Mouse (Mus musculus) right cerebral cortex, postnatal 4 days (tissue): ENCODE data around the gene Tecr.
A peak's percentile ranks its signal among the peaks of the same experiment; 100 is the strongest.
"Not testable (repeated sequence)": the region's sequence is repeated elsewhere in the genome, so short reads cannot be mapped to it uniquely, and the experiment has no call there.

Experiments used
- DNase-seq: peaks from one replicate; pipeline ENCODE4 v3.0.0-alpha.2; 2022

Gene Tecr

DNA sequence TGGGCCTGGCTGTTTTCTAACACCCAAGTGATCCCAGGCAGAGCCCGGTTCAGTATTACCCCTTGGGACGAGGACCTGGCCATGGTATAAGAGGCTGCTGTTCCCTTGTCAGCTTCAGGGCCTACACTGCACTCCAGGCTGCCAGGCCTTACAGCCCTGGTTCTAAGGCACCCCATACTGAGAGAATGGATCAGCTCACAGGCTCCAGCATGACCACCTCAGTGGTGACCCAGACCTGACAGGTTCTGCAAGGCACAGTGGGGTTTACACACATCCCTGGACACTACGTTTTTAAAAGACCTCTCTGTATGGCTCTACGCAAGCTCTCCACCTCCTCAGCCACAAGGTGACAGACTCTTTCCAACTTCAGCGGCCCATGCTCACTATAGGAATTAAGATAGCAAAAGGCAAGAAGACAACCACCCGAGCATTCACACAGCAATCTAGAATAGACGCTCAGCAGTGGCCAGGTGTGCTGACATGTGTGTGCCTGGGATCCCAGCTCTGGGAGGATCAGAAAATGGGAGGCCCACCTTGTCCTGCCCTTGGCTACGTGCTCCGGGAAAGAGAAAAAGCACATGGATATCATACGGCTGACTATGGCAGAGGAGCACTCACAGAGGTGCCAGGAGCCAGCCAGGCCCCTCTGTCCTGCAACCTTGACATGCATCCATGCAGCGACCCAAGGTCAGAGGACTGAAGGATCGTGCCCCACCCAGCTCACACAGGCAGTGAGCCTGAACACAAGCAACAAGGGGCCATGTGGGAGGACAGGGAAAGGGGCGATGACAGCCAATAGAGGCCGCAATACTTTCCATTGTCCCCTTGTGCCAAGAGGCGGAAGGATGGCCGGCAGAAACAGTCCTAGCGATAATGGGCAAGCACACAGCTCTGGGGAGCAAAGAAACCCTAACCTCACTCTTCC, 29.4 kb downstream of the Tecr start:
- no peak for DNase-seq

DNA sequence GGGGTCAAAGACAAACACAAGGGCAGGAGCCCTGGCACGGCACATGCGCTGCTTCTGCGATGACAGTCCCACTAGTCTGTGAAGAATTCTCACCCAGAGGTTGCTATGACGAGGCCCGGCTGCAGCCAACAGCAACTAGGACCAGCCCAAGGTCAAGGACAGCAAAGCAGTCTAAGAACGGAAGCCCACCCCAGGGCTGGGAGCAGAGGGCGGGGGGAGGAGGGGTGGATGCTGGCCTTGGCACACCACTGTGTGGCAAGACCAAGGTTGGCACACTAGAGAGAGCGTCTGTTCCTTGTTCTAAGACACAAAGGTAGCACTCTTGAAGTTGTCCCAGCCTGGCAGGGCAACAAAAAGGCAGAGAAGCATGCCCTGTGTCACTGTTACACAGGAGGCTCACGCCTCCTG, 30.4 kb downstream of the Tecr start:
- no peak for DNase-seq

DNA sequence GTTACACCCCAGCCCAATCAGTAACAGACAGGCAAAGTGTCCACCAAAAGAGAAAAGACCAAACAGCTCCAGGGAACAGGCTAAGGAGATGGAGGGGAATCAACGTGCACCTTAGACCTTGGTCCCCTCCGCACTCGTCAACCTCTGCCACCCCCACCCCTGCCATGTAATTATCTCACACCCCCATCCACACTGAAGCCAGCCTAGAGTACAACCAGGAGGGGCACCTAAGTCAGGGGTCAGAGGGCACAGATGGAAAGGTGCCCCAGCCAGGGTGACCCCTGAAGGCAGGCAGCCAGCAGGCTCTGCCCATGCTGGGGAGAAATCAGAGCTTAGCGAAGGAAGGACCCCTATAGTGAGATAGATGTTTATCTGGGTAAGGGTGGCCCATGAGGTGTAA, 30.9 kb downstream of the Tecr start:
- no peak for DNase-seq

DNA sequence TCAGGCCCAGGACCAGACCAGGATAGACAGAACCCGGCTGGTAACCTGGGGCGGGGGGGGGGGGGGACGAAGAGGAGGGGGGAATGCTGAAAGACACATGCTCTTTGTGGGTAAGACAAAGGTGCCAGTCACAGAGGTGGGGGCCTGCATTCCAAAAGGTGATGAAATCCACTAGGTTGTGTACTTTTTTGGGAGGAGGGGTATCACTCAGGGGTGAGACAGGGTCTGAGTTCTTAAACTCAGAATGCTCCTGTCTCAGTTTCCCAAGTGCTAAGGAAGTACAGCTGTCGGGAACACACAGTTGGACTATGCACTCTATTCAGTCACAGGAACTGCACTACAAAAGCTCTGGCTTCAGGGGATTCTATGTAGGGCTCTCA, 31.3 kb downstream of the Tecr start:
- no peak for DNase-seq

DNA sequence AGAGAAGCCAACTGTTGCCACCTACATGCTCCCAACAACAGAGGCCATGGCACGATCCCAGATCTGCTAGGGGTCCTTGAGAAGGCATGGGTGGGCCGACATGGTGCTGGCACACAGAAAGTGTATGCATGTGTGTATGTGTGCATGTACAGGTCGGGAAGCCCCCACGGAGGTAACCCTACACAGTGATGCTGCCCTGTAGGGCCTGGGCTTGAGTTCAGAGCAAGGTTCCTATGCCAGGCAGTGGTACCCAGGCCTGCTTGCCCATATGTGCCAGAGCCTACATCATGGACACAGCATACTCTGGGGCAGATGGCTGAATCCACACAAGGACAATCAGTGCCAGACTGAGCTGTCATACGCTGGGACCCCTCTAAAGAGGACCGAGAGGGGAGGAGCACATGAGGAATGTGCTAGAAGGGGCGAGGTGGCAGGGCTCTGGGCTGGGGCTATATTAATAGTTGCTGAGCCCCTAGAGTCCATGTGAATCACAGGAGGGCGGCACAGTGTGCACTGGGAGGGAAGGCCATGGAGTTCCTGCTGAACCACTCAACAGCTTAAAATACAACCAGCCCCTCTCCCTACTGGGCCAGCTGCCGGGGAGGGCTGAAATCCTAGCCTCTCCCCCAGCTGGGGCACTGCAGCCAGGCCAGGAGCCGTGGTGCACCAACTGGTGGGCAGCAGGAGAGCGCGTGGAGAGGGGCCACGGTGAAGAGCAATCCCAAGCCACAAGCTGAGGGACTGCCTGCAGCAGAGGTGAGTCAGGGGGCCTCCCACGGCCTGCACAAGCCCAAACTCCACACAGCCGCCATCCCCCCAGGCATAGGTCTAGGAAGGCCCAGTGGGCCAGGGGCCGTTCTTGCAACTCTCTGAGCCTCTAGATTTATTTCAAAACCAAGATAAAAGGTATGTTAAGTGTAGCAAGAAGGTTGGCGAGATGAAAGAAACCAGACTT, 31.9 kb downstream of the Tecr start:
- DNase-seq, result no peak

DNA sequence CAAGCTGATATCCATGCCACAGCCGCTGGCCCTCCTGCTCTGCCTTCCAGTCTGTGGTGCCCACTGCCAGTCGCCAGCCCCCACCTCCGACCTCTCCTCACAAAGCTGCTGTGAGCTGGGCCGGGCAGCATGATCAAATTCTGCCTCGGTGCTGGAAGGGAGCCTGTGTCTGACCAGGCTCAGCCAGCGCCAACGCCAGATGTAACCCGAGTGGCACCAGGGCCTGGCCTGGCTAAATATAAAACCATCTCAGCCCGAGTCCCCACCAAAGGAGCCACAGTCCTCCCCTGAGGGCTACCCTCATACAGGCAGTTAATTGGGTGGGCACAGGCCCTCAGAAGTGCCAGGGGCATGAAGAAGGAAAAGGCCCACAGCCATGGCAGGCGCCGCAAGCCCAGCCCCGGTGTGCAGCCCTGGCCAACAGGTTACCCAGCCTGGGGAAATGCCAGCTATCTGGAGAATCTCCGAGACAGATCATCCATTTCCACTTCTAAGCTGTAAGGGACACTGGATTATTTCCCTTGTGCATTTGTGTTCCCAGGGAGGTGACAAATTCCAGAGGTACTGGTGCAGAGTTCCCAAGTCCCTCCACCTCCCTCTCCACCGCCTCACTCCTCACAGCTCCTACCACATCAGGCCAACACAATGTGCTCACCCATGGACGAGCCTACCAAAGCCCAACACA, 33.0 kb downstream of the Tecr start:
- DNase-seq, result no peak

DNA sequence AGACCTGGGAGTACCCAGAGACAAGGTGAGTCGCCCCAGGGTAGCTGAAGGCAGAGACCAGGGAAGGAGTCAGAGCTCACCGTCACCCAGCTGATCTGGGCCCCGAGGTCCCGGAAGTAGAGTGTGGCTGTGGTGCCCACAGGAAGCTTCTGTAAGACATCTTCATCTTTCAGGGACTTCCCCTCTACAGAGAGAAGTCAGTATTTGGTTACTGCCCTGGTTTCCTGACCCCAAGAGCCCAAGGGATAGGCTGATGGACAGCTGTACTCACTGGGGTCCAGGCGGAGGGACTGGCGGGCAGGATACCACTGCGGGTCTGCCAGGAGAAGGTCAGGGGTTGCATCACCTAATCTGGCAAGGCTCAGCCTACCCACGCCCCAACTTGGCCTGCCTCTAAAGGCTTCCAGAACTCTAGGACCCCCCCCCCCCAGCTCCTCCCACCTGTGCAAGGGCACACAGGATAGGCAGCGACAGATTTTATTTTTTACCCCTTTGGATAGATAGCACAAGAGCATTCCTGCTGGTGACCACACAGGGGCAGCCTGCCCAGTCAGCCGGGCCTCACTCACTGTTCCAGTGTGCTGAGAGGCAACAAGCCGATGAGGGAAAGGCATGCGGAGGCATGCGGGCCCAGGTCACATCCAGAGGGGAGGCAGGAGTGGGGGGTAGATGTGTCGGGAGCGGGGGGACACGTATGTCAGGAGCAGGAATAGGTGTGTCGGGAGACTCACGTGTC, 34.5 kb downstream of the Tecr start:
- no peak for DNase-seq

DNA sequence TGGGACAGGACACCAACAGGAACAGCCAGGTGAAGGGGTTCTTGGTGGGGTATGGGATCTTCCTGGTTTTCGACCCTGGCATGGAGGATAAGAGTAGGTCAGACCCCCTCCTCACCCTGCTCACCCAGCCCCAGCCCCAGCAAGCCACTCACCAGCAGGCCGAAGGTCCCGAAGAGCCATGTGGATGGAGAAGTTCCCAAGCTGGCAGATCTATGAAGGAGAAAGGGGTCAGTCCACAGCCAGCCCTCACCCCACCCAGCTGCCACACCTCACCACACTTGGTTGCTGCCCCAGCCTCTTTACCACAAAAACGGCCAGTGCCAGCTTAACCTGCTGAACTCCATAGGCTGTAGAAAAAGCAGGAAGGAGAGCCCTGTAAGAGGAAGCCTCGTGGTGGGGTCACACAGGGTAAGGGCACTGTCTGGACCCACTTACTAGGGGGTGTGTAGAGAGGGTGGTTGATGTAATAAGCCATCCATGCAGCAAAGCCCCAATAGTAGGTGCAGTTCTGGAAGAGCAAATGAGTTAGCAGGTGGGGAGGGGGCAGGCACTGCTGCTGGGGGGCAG, 35.4 kb downstream of the Tecr start:
- DNase-seq, result no peak

DNA sequence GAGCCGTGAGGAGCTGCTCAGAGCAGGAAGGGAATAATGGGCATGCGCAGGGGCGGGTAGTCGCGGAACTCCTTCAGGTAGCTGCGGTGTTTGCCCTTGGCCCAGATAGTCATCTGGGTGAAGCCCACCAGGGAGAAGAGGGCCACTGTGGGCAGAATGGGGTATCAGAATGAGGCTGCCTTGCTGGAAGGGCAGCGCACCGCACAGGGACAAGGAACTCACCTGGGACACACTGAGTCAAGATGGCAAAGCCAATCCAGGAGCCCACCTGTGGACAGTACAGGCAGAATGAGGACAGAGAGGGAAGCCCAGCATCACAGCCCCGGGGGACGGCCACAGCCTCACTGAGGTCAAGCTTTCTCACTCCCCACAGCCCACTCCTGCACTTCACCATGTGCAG, 36.0 kb downstream of the Tecr start:
- no peak for DNase-seq

DNA sequence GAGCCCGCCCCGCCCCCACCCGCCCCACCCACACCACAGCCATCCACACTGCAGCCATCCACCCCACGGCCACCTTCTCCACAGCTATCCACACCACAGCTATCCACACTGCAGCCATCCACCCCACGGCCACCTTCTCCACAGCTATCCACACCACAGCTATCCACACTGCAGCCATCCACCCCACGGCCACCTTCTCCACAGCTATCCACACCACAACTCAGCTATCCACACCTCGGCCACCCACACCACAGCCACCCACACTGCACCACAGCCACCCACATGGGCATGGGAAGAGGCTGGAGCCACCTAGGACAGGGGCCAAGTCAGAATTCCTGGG, 36.8 kb downstream of the Tecr start:
- DNase-seq, result not testable (repeated sequence)

DNA sequence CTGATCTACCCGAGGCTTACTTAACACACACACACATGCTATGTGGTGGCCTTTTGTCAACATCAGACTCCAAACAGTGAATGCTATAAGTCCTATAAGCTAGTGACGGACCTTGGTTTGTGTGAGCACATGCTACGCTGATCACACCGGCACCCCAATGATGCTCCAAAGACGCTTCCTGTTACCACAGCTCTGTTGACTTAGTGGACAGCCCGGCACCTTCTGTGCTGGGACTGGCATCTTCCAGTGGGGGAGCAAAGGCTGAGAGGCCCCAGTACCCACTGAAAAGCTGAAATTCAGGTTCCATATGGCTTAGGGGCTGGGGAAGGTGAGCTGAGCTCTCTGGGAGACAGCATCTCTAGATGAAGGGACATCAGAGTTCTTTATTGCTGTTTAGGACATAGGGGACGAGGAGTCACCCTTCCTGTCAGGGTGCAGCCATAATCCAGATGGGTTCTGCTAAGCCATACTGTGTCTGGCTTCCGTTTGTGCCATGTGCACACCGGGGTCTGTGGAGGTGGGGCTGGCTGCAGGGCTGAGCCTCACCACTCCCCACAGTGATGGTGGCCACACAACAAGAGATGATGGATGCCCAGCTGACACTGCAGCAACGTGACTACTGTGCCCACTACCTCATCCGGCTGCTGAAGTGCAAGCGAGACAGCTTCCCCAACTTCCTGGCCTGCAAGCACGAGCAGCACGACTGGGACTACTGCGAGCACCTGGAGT, 37.3 kb downstream of the Tecr start:
- DNase-seq, result no peak

DNA sequence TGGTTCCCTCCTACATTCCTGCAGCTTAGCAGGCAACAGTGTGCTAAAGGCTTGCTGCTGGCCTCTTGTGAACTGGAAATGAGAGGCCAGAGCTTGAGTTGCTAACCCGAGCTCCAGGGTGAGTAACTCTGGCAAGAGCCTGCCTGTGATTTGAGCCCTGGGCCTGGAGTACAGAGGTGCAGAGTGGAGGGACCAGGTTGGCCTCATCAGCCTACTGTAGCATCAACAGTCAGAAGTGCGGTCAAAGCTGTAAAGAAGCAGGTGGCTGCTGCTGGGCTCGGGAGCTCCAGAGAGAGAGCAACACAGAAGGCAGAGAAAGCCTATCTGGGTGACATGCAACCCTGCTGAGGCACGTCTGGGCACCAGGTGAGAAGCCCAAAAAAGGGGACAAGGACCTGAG, 38.6 kb downstream of the Tecr start:
- DNase-seq, result no peak

DNA sequence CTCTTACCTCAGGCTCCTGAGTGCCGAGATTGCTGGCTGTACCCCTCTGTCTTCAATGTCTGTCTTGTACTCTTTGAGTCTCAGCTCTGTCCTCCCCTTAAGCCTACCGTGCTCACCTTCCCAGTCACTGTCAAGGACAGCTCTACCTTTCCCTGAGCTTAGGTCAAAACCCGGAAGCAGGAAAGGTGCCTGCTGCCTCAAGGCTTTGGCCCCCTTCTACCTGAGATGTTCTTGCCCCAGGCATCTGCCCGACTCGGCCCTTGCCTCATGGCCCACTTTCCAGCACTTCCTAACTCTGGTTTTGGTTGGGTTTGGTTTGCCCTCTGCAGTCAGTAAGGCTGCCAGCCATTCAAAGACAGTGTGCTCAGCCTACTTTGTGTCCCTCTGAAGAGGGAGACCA, 39.0 kb downstream of the Tecr start:
- no peak for DNase-seq

DNA sequence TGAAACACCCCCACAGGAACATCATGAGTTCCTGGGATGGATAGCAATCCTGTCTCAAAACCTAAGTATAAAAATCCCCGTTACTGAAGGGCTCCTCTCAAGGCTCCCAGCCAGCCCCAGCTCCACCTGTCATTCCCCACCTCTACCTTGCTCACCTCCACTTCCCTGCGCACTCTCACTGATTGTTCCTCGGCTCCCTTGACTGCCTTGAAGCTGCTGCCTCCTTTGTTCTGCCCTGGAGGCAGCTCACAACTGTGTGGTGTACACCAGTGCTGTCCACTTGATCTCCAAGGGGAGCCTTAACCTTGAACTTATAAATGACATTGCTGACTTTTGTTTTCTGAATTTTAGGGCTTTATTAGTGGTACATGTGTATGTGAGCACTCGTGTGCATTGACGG, 39.6 kb downstream of the Tecr start:
- DNase-seq, result peak; percentile 3

DNA sequence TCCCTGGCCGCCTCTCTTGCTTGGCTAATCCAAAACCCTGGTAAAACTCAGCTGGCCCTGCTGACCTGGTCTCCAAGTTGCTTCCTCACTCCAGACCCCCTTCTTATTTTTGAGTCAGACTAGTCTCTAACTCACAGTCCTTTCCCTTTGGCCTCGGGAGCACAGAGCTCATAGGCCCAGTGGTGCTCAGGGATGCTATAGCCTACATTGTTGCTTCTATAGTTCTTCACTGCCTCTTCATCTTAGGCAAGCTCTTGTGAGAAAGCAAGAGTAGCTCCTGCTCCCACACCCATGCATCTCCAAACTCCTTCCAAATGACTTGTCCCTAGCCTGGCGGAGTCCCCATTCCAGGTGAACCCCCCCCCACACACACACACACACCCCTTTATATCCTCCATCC, 40.1 kb downstream of the Tecr start:
- DNase-seq, result no peak

DNA sequence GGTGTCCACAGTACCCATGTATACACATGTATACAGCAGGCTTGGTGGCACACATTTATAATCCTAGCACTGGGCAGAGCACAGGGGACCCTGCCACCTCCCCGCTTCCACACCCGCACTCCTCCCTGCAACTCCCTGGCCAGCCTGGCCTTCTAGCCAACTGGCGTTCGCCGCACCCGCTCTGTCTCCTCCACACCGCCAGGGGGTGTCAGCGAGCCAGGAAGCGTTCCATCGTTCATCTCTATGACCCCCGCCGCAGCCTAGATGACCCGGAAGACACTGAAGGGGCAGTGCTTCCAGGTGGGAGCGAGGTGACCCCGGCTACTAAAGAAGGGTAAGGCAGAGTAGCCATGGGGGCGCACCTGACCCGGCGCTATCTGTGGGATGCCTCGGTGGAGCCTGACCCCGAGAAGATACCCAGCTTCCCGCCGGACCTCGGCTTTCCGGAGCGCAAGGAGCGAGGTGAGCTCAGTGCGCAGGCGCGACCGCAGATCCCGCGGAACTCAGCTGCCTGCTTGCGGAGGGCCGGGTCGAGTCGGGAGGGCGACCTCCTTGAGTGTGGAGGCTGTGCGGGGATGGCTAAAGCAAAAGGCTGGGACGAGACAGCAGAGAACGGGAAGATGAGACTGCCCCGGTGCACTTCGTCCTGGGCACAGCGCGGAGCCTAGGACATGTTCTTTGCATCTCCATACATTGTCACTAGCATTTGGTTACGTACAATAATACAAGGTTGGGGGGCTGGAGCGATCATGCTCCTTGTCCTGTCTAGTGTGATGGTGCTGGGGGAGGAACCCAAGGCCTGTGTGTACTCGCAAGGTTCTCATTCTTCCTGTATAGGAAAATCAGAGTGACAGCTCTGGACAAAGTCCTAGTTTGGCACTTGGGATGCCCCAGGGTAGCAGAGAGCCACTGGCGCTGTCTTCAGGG, 41.0 kb downstream of the Tecr start, which contains the start of gene Ndufb7:
Gene Ndufb7, plus strand, starts transcription at position 203 of the 927 bp plus-strand sequence.
- DNase-seq, result peak; percentile 98

DNA sequence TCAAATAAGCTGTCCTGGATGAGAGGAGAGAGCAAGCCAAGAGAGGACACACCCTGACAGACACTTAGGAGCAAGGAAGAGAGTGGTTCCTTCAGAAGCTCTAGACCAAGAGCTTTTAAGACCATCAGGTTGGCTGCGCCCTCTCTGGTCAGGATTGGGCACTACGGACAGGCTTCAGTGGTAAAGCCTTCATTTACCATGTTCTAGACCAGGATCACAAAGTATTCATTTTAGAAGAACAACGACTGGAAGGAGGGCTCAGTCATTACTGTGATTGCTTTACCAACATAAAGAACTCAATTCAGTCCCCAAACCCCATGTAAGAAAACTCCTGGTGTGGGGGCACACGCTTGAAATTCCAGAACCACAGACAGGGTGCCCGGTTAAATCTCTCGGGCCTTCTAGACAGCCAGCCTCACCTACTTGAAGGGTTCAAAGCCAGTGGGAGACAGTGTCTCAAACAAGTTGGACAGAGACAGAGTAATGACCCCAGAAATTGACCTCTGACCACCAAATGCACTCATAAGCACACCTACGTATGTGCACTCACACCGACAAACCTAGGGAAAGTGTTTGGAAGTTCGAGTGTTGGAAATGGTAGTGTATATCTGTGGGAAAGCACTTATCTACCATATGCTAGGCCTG, 41.9 kb downstream of the Tecr start:
- DNase-seq, result no peak

DNA sequence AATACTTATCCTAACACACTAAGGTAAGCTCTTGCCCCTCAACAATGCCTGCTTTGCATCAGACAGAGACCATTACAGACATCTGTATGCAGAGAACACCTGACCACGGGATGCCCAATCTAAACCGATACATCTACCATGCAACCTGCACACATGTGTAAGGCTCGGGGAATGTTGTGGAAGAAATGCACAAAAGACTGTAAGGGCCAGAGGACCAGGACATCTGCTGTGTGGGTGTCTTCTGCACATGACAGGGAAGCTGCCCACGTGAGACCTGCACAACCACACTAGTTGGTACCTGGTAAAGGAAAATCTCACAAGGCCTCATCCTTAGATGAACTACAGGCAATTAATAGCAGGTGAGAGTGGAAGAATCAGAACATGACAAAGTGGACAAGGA, 44.5 kb downstream of the Tecr start:
- DNase-seq, result no peak

DNA sequence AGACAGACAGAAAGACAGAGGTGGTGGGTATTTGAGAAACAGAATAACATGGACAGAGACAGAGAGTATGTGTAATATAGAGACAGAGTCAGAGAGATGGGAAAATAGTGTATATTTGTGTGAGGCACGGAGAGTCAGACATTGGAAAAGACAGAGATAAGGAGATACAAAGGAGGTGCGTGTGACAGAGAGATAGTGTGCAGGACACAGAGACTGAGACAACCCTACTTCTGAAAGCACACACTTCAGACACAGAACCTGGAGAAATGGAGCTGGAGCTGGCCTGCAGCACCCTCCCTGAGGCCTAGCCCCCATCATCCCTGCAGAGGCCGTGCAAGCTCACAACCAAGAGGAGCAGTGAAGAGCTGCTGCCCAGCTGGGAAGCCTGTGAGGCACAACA, 45.1 kb downstream of the Tecr start:
- DNase-seq, result no peak

DNA sequence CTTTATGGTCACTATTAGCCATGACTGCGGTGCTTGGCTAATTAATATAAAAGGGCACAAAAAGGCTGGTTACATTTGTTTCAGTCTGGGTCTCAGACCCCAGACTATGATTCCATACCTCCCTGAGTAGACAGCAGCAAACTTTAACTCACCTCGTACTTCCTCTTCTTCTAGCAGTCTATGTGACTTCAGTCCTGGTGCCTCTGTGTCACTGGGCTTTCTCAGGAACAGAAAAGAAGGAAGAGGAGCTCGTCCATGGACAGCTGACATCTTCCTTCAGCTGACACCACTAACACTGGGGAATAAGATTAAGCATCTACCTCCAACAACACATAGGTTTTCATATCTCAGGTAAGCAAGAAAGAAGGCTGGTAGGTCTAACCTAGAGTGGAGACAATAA, 72.0 kb downstream of the Tecr start, which contains the start of gene Olfr370:
Gene Olfr370, plus strand, starts transcription at position 45 of the 400 bp plus-strand sequence.
- DNase-seq, result no peak
